In the genomic region with DNA sequence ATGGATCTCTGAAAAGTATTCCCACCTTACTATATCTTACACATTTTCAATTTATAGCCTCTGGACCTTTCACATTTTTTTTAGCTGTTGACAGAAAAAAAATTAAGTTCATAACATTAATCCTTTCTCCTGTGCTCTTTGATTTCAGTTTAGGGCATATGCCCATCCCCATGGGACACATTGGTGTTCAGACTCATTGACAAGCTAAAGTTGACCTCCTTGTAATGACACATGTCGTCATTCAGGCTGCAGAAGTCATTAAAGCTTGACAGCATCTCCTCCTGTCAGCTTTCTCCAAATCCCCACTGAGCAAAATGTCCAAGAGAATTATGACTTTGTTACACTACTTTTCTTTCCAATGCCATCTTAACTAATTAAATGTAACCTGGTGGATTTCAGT, we compare ENCODE assay signal across 26 mouse cellular contexts.
DNase-seq lines count a peak whose midpoint lies in the region; ATAC-seq and TF ChIP-seq lines count a peak whose summit lies in the region.
"Had no signal": no experiment of that assay in that cellular context is flagged by ENCODE, and none has a peak within 500 bp of the region (broad histone marks: within the 10 kb centered on the region; RNA-seq: fewer than 3 reads in every experiment).

No protein-coding gene starts in this region.

- no peaks in the 10 kb centered on the region for H3K36me3 ChIP-seq in midbrain, embryonic 12.5 days
- H3K36me3 ChIP-seq in midbrain, embryonic 16.5 days (ENCODE audit: control insufficient read depth, insufficient read depth, low read length): no peaks in the 10 kb centered on the region
- no peaks in the 10 kb centered on the region for H3K36me3 ChIP-seq in forebrain, embryonic 14.5 days (ENCODE audit: control insufficient read depth, insufficient read depth, low read length)
- H3K36me3 ChIP-seq: embryonic facial prominence, embryonic 12.5 days; embryonic facial prominence, embryonic 15.5 days; forebrain, embryonic 15.5 days had no signal

- no peak for TF ChIP-seq POLR2A in brain, embryonic 14.5 days (IDR thresholded peaks at IDR 0.05; ENCODE audit: borderline replicate concordance, extremely low read depth, insufficient read depth, insufficient read length, poor library complexity, severe bottlenecking)

- no peaks in the 10 kb centered on the region for H3K4me1 ChIP-seq in midbrain, embryonic 12.5 days
- no peaks in the 10 kb centered on the region for H3K4me1 ChIP-seq in midbrain, embryonic 16.5 days (ENCODE audit: control insufficient read depth, insufficient read depth, low read length)
- H3K4me1 ChIP-seq in forebrain, embryonic 14.5 days (ENCODE audit: control insufficient read depth, insufficient read depth, low read length): no peaks in the 10 kb centered on the region
- H3K4me1 ChIP-seq: embryonic facial prominence, embryonic 12.5 days; embryonic facial prominence, embryonic 15.5 days had no signal

- H3K9me3 ChIP-seq in midbrain, embryonic 12.5 days: no peaks in the 10 kb centered on the region
- H3K9me3 ChIP-seq in midbrain, embryonic 16.5 days (replicated peaks; ENCODE audit: control insufficient read depth, low read length, poor library complexity, severe bottlenecking): no peaks in the 10 kb centered on the region
- H3K9me3 ChIP-seq in forebrain, embryonic 14.5 days (replicated peaks; ENCODE audit: control insufficient read depth, low read length): no peaks in the 10 kb centered on the region
- H3K9me3 ChIP-seq: embryonic facial prominence, embryonic 12.5 days; embryonic facial prominence, embryonic 15.5 days; forebrain, embryonic 15.5 days had no signal

- WGBS in midbrain, embryonic 12.5 days: 35% methylated on average over 1 of the region's 1 CpGs
- 33% methylated on average over 1 of the region's 1 CpGs for WGBS in midbrain, embryonic 16.5 days
- WGBS in forebrain, embryonic 14.5 days: 63% methylated on average over 1 of the region's 1 CpGs

- ATAC-seq in midbrain, embryonic 12.5 days (ENCODE audit: low FRiP score, low read depth): 0 out of 2 replicates have a peak, but pooled peaks have one; percentile 61
- ATAC-seq in midbrain, embryonic 16.5 days: no peak
- no peak for ATAC-seq in forebrain, embryonic 14.5 days
- ATAC-seq: activated CD4-positive, CD25-positive, alpha-beta regulatory T cell, adult 4 months; CD4-positive, CD25-positive, alpha-beta regulatory T cell, adult 4 months; forebrain, embryonic 15.5 days; hindbrain, postnatal 0 days had no signal

- no peak overlapping the region for H3K27ac ChIP-seq in midbrain, embryonic 12.5 days (replicated peaks)
- H3K27ac ChIP-seq in midbrain, embryonic 16.5 days (ENCODE audit: low read length): no peak overlapping the region
- no peak overlapping the region for H3K27ac ChIP-seq in forebrain, embryonic 14.5 days (ENCODE audit: low read depth, low read length)
- H3K27ac ChIP-seq: embryonic facial prominence, embryonic 12.5 days; embryonic facial prominence, embryonic 15.5 days; forebrain, embryonic 15.5 days; gastrocnemius, adult 2 months; hindbrain, embryonic 14.5 days; hindbrain, postnatal 0 days had no signal

- H3K4me2 ChIP-seq in midbrain, embryonic 12.5 days (replicated peaks): no peak overlapping the region
- no peak overlapping the region for H3K4me2 ChIP-seq in midbrain, embryonic 16.5 days (ENCODE audit: low read length)
- no peak overlapping the region for H3K4me2 ChIP-seq in forebrain, embryonic 14.5 days (ENCODE audit: low read length)
- H3K4me2 ChIP-seq: embryonic facial prominence, embryonic 12.5 days; embryonic facial prominence, embryonic 15.5 days; forebrain, embryonic 15.5 days; heart, embryonic 11.5 days; hindbrain, embryonic 14.5 days had no signal

- H3K4me3 ChIP-seq in midbrain, embryonic 12.5 days: no peak overlapping the region
- no peak overlapping the region for H3K4me3 ChIP-seq in midbrain, embryonic 16.5 days (ENCODE audit: low read depth, low read length)
- no peak overlapping the region for H3K4me3 ChIP-seq in forebrain, embryonic 14.5 days (ENCODE audit: low read depth, low read length)
- H3K4me3 ChIP-seq: embryonic facial prominence, embryonic 12.5 days; embryonic facial prominence, embryonic 15.5 days; forebrain, embryonic 15.5 days; gastrocnemius, adult 2 months had no signal

- TF ChIP-seq CTCF in brain, embryonic 14.5 days (IDR thresholded peaks at IDR 0.05; ENCODE audit: borderline replicate concordance, extremely low read depth, insufficient read depth, insufficient read length): no peak

- H3K9ac ChIP-seq in midbrain, embryonic 12.5 days (replicated peaks): no peak overlapping the region
- no peak overlapping the region for H3K9ac ChIP-seq in midbrain, embryonic 16.5 days (ENCODE audit: low read depth, low read length)
- H3K9ac ChIP-seq in forebrain, embryonic 14.5 days (ENCODE audit: low read length): no peak overlapping the region
- H3K9ac ChIP-seq: embryonic facial prominence, embryonic 12.5 days; embryonic facial prominence, embryonic 15.5 days; forebrain, embryonic 15.5 days; hindbrain, embryonic 14.5 days had no signal

- DNase-seq in brain, embryonic 14.5 days (ENCODE audit: low read depth): peak; percentile 25
- DNase-seq in embryo, embryonic 10.5 days (ENCODE audit: low spot score): peak; percentile 32
- peak; percentile 24 for DNase-seq in forelimb bud, embryonic 11.5 days (ENCODE audit: low read depth, low spot score)
- DNase-seq in forebrain, embryonic 14.5 days (ENCODE audit: low spot score): no peak
- DNase-seq in left cerebral cortex, adult 8-10 months (ENCODE audit: low spot score in 2 of 2): no peak
- no peak for DNase-seq in T-cell, adult 2 months (ENCODE audit: low spot score)
- DNase-seq: adrenal gland, postnatal 10 days; adrenal gland, postnatal 36 days; cerebellum, adult 11 months; cerebellum, adult 2 months; cerebellum, adult 9-11 months; cerebellum, postnatal 36 days; gastrocnemius, adult 2 months; gastrocnemius, postnatal 14 days; heart, adult 11 months; kidney, adult 11 months had no signal

- no peaks in the 10 kb centered on the region for H3K27me3 ChIP-seq in midbrain, embryonic 12.5 days
- H3K27me3 ChIP-seq in midbrain, embryonic 16.5 days (ENCODE audit: control insufficient read depth, insufficient read depth, low read depth, low read length): no peaks in the 10 kb centered on the region
- H3K27me3 ChIP-seq in forebrain, embryonic 14.5 days (replicated peaks; ENCODE audit: control insufficient read depth, insufficient read depth, low read length): no peaks in the 10 kb centered on the region
- H3K27me3 ChIP-seq: embryonic facial prominence, embryonic 12.5 days; embryonic facial prominence, embryonic 15.5 days; forebrain, embryonic 15.5 days had no signal

Comparison
In these comparisons a context has a peak if more than half of its experiments do, and no peak if none do; other contexts are left out.
1. DNase-seq: peak in brain, embryonic 14.5 days (single experiment), embryo, embryonic 10.5 days (single experiment) and forelimb bud, embryonic 11.5 days (single experiment); none in forebrain, embryonic 14.5 days (single experiment), left cerebral cortex, adult 8-10 months (0 of 2) and T-cell, adult 2 months (single experiment).